Mouse (Mus musculus) lung, embryonic 15.5 days (tissue): Measurements from ENCODE around the gene Gm17631. TPM values are rescaled to one million over a fixed set of nuclear protein-coding genes. Genes with fewer than 3 reads are reported as not detected.
"Not testable (repeated sequence)": the region's sequence is repeated elsewhere in the genome, so short reads cannot be mapped to it uniquely, and the experiment has no call there.

Source experiments
- ATAC-seq: fragments of 200-750 bp; cut with Nextera tagmentation; 2 replicates; pipeline ENCODE4 v1.8.0; 2017; ENCODE audit warnings: moderate number of reproducible peaks, borderline replicate concordance; ENCODE audit not compliant: low FRiP score, low TSS enrichment; ENCODE audit errors: extremely low read depth
- H3K27ac ChIP-seq: fragments of 300-500 bp; sonication (generic); 2 replicates; pipeline ENCODE4 v1.5.1; 2015; ENCODE audit warnings: moderate library complexity, mild to moderate bottlenecking, inconsistent platforms
- H3K27me3 ChIP-seq: fragments of 300-500 bp; sonication (generic); 2 replicates; pipeline ENCODE4 v1.6.1; 2015; ENCODE audit warnings: inconsistent platforms
- H3K36me3 ChIP-seq: fragments of 300-500 bp; sonication (generic); 2 replicates; pipeline ENCODE4 v1.6.1; 2015; ENCODE audit warnings: inconsistent platforms
- H3K4me1 ChIP-seq: fragments of 300-500 bp; sonication (generic); 2 replicates; pipeline ENCODE4 v1.6.1; 2015; ENCODE audit warnings: inconsistent platforms
- H3K4me2 ChIP-seq: fragments of 300-500 bp; sonication (generic); 2 replicates; pipeline ENCODE4 v1.6.1; 2015; ENCODE audit warnings: inconsistent platforms, mild to moderate bottlenecking, moderate library complexity
- H3K4me3 ChIP-seq: fragments of 300-500 bp; sonication (generic); 2 replicates; pipeline ENCODE4 v1.5.1; 2015; ENCODE audit warnings: mild to moderate bottlenecking, inconsistent platforms
- H3K9ac ChIP-seq: fragments of 300-500 bp; sonication (generic); 2 replicates; pipeline ENCODE4 v1.6.1; 2015; ENCODE audit warnings: inconsistent platforms
- H3K9me3 ChIP-seq: fragments of 300-500 bp; sonication (generic); 2 replicates; pipeline ENCODE4 v1.6.1; 2016; ENCODE audit warnings: inconsistent platforms
- WGBS: fragments of 180-500 bp; shearing (Covaris S2); methylation state at CpG from one replicate; pipeline ENCODE4 v1.1.7; 2015; 5-methylcytosine and 5-hydroxymethylcytosine counted together
- polyA plus RNA-seq: library from polyadenylated mRNA; unstranded; fragments of >200 nt; fragmentation: Nextera tagmentation; extraction: Ambion mirVana; gene quantifications from 2 replicates; pipeline ENCODE4 v1.2.1, GENCODE M21; 2015

The Gm17631 gene
- not detected in 2 replicates for polyA plus RNA-seq

GRCm38 (mm10) chr6:129862349-129862748 is at the start of gene Gm17631:
Gm17631 (plus strand) TSS chr6:129862649.
- not testable (repeated sequence) for H3K9me3 ChIP-seq, H3K27me3 ChIP-seq, H3K4me2 ChIP-seq, ATAC-seq, H3K36me3 ChIP-seq, H3K4me3 ChIP-seq, H3K27ac ChIP-seq, H3K9ac ChIP-seq, H3K4me1 ChIP-seq
- no CpG with 5 or more reads among the region's 3 CpGs for WGBS

DNA sequence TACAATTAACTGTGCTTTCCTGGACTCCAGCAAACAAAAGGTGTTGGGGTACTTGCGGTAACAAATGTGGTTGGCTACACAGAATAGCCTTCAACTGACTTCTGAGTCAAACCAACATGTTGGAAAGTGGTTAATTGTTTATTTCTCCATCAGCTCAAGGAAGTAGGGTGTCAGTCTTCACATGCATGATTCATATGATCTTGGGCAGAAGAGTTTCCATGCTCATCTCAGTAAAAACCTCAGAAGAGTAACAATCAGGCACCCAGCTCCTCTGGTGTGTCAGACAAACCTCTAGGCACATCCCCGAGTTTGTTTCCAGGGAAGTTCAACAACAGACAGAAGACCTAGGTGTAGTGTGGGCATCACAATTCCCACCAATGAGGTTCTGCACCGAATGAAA is 44.7 kb upstream of the Gm17631 start:
- H3K27ac ChIP-seq: no peak overlapping the region
- H3K27me3 ChIP-seq: no peaks in the 10 kb centered on the region
- ATAC-seq: no peak
- no peak overlapping the region for H3K4me3 ChIP-seq
- no peak overlapping the region for H3K9ac ChIP-seq
- no peaks in the 10 kb centered on the region for H3K9me3 ChIP-seq
- H3K4me1 ChIP-seq: no peaks in the 10 kb centered on the region
- H3K4me2 ChIP-seq: no peak overlapping the region
- WGBS: 59% methylated on average over 3 of the region's 3 CpGs
- H3K36me3 ChIP-seq: no peaks in the 10 kb centered on the region

GRCm38 (mm10) chr6:129824004-129824403 is 38.4 kb upstream of the Gm17631 start:
- H3K4me1 ChIP-seq: no peaks in the 10 kb centered on the region
- no peak for ATAC-seq
- no peak overlapping the region for H3K4me3 ChIP-seq
- H3K27me3 ChIP-seq: no peaks in the 10 kb centered on the region
- WGBS: 84% methylated on average over 1 of the region's 1 CpGs
- no peak overlapping the region for H3K4me2 ChIP-seq
- H3K9ac ChIP-seq: no peak overlapping the region
- no peaks in the 10 kb centered on the region for H3K36me3 ChIP-seq
- no peaks in the 10 kb centered on the region for H3K9me3 ChIP-seq
- H3K27ac ChIP-seq: no peak overlapping the region

GRCm38 (mm10) chr6:129825559-129825958 is 36.9 kb upstream of the Gm17631 start:
- 73% methylated on average over 1 of the region's 1 CpGs for WGBS
- H3K36me3 ChIP-seq: no peaks in the 10 kb centered on the region
- H3K9ac ChIP-seq: no peak overlapping the region
- no peak overlapping the region for H3K4me2 ChIP-seq
- ATAC-seq: no peak
- H3K27me3 ChIP-seq: no peaks in the 10 kb centered on the region
- no peaks in the 10 kb centered on the region for H3K9me3 ChIP-seq
- no peak overlapping the region for H3K4me3 ChIP-seq
- H3K4me1 ChIP-seq: no peaks in the 10 kb centered on the region
- no peak overlapping the region for H3K27ac ChIP-seq

- H3K9me3 ChIP-seq: 0 out of 2 replicates have a peak, but pooled peaks cover 2% of the 10 kb centered on the region
- no peak within 1 kb of the TSS for H3K9ac ChIP-seq
- H3K27me3 ChIP-seq: no peaks in the 10 kb centered on the region
- H3K4me3 ChIP-seq: no peak within 1 kb of the TSS
- no peak within 1 kb of the TSS for H3K4me2 ChIP-seq
- H3K36me3 ChIP-seq: no peaks in the 10 kb centered on the region
- no peak within 1 kb of the TSS for H3K27ac ChIP-seq
- ATAC-seq: no peak
- 40% methylated on average over 1 of the region's 1 CpGs for WGBS
- H3K4me1 ChIP-seq: no peaks in the 10 kb centered on the region
These were observed 14.1 kb downstream of the Gm17631 start, which contains the start of gene Klra17 for GRCm38 (mm10) chr6:129876549-129876948. Klra17 (minus strand) TSS chr6:129876672.

DNA sequence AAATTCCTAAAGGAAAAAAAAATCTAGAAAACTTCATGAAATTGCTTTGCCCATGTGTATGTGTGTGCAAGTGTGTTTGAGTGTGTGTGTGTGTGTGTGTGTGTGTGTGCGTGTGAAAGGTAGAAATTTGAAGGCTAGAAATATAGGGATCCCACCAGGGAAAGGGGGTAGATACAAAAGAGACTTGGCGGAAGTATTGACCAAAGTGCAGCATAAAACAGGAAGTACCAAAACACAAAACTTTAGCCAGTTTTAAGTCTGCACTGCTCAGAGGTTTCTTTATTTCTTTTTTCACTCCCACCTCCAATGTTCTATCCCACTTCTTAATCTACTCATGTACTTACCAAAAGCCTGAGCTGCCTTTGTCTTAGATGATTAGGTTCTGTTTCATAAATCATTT is 20.1 kb downstream of the Gm17631 start:
- no peak for ATAC-seq
- H3K36me3 ChIP-seq: no peaks in the 10 kb centered on the region
- H3K9ac ChIP-seq: no peak overlapping the region
- H3K4me3 ChIP-seq: no peak overlapping the region
- no peaks in the 10 kb centered on the region for H3K27me3 ChIP-seq
- 0 out of 2 replicates have a peak, but pooled peaks cover 2% of the 10 kb centered on the region for H3K9me3 ChIP-seq
- no peak overlapping the region for H3K4me2 ChIP-seq
- no peaks in the 10 kb centered on the region for H3K4me1 ChIP-seq
- WGBS: 77% methylated on average over 2 of the region's 2 CpGs
- no peak overlapping the region for H3K27ac ChIP-seq

Other genes starting within 250 kb of the Gm17631 start
- 0.10 and 0.34 TPM in 2 replicates for gene Klrk1, start 238.8 kb upstream of the Gm17631 start, polyA plus RNA-seq
- not detected in 2 replicates for gene Klrc3, start 219.3 kb upstream of the Gm17631 start, polyA plus RNA-seq
- gene Klrc2, start 202.0 kb upstream of the Gm17631 start, polyA plus RNA-seq: 0.06 TPM in 1 of 2 replicates, not detected in the other
- gene Klrc1, start 183.7 kb upstream of the Gm17631 start, polyA plus RNA-seq: 0.35 TPM in 1 of 2 replicates, not detected in the other
- gene Klri1, start 145.5 kb upstream of the Gm17631 start, polyA plus RNA-seq: not detected in 2 replicates
- not detected in 2 replicates for gene Klri2, start 122.2 kb upstream of the Gm17631 start, polyA plus RNA-seq
- not detected in 2 replicates for gene Gm156, start 78.4 kb upstream of the Gm17631 start, polyA plus RNA-seq
- gene Klra17, start 14.0 kb downstream of the Gm17631 start, polyA plus RNA-seq: not detected in 2 replicates
- not detected in 2 replicates for gene Klra5, start 55.0 kb downstream of the Gm17631 start, polyA plus RNA-seq
- gene Klra6, start 164.3 kb downstream of the Gm17631 start, polyA plus RNA-seq: not detected in 2 replicates
- not detected in 2 replicates for gene Klra4, start 204.6 kb downstream of the Gm17631 start, polyA plus RNA-seq